Mouse (Mus musculus) brain, embryonic 14.5 days (tissue): ENCODE measurements around the gene Pid1. TPM values are rescaled to one million over a fixed set of nuclear protein-coding genes. Genes with fewer than 3 reads are reported as not detected.

ENCODE experiments used
- DNase-seq: peaks from one replicate; pipeline ENCODE4 v3.0.0-alpha.2; 2011; ENCODE audit warnings: low read depth
- CTCF ChIP-seq: fragments of 200-500 bp; IDR thresholded peaks from 2 replicates; pipeline ENCODE4 v1.5.1; 2012; ENCODE audit warnings: inconsistent platforms, mild to moderate bottlenecking, moderate library complexity, borderline replicate concordance; ENCODE audit not compliant: insufficient read depth, insufficient read length; ENCODE audit errors: extremely low read depth
- POLR2A ChIP-seq: fragments of 200-500 bp; IDR thresholded peaks from 2 replicates; pipeline ENCODE4 v1.6.1; 2012; ENCODE audit warnings: mild to moderate bottlenecking, inconsistent platforms, borderline replicate concordance; ENCODE audit not compliant: poor library complexity, insufficient read depth, insufficient read length, severe bottlenecking; ENCODE audit errors: extremely low read depth
- polyA plus RNA-seq: library from polyadenylated mRNA; depleted of rRNA; stranded (reverse); fragments of >200 nt; gene quantifications from 2 replicates; pipeline ENCODE4 v1.2.3, GENCODE M21; 2012

Pid1 gene
- polyA plus RNA-seq, 1 experiment = 49.9 TPM

DNA sequence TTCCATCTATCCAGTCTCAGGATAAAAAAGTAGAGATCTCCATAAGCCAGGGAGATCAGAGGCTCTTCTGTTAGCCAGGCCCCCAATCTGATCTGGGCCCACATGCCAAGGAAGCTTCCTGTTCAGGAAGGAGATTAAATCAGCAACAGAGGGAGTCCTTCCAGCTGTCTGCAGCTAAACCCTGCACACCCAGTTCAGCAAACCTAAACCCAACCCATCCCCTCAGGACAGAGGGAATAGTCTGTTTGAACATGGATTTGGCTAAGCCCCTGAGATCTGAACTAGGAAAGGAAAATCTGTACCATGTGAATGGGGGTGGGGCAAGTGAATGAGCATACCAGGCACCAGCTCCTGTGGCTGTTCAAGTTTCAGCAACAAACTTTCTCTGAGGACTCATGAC, 266.6 kb downstream of the Pid1 start:
- TF ChIP-seq POLR2A (no peak), CTCF (no peak)
- DNase-seq = no peak

DNA sequence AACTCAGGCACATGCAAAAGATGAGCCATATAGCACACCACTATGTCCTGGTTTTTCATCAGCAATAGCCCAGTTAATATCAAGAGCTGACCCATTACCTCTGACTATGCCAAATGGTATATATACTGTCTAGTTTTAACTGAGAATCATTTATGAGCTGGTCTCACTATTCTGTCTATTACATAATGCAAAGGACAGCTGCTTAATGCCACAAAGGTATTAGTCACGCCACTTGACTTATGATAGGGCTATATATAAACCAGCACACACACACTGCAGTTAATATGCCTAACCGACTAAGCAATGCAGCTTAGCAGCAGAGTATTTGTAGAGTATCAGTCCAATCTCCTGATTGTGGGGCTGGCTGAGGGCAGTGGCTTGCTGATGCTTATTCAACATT, 270.7 kb downstream of the Pid1 start:
- DNase-seq = no peak
- TF ChIP-seq POLR2A (no peak), CTCF (no peak)

DNA sequence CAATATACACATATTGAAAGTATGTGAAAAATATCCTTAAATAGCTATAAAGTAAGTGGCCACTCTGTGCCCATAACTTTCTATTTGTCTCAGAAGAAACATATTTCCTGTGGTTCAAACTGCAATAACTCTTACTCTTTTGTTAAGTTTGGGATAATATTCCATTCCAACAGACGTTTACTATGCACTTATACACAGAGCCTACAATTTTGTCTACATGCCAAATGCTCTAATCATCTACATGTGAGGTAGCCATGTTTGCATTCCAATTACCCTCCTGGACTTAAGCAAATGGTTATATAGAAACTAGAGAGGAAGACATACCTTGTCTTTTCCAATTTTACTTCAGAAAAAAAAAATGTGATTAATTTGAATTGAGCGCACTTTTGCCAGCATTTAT, 274.3 kb downstream of the Pid1 start:
- no peak for TF ChIP-seq POLR2A
- TF ChIP-seq CTCF = no peak
- DNase-seq = no peak

DNA sequence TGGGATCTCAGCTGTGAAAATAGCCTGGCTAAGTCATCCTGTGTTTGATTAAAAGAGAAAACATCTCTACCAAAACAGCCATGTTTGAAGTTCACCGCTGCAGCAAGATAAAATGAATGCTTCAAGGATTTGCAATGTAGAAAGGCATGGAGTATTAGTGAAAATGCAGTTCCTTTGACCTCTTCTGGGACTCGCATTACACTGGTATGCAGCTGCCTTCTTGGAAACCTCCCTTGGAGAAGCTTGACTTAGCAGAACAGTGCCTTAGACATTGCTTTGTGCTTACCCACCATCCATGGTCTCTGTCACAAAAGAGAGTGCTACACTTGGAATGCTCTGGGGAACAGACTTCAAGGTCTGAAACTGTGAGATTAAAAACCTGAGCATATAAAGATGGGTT, 276.0 kb downstream of the Pid1 start:
- TF ChIP-seq POLR2A (no peak), CTCF (no peak)

DNA sequence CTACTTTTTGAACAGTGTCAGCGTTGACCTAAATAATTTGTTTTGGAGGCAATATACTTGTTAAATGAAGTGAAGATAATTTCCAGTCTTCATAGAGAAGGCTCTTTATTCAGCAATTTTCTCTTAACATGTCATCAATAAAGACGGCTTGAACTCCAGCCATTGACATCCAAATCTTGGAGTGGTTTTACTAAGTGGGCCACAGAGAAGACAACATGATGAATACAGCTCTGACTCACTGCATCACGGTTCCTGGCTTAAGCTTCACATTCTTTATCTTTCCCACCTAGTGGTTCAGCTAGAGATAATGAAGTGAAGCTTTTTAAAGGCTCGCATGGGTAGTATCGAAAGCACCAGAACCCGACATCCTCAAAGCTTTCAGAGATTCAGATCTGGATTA, 276.7 kb downstream of the Pid1 start:
- DNase-seq = peak; percentile 60
- TF ChIP-seq CTCF (no peak), POLR2A (no peak)

More for the DNA sequence above, 276.0 kb downstream of the Pid1 start:
- DNase-seq = no peak

DNA sequence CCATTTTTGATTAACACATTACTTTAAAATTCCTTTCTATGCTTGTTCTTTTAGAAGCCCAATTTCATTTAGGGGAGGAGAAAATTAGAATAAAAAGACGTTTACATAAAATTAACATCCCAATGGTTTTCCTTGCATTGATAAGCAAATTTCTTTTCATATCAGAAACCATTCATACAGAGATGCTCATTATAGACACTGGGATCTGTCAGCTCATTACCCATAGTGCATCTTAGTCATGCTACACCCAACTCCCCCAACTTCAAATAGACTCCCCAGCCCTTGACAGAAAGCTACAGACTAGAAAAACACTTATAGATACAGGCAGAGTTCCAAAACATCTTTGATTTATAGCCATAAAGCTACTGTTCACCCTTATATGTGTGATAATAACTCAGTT, 277.5 kb downstream of the Pid1 start:
- TF ChIP-seq POLR2A (no peak), CTCF (no peak)
- DNase-seq = peak; percentile 81

DNA sequence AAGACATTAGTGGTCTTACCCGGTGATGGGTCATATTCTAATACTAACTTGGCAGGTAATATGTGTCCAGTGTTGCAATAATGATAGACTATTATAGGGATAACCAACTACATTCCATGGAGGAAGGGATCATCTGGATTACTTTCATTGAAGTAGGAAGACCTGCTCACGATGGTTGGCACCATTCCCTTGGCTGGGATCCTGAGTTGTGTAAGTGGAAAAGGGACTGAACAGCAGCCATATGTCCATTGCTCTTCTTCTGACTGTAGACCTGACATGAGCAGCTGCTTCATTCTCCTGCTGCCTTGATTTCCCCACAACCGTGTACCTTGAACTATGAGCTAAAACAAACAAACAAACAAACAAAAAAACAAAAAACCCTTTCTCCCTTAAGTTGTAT, 278.6 kb downstream of the Pid1 start:
- TF ChIP-seq CTCF (no peak), POLR2A (no peak)
- DNase-seq = no peak

DNA sequence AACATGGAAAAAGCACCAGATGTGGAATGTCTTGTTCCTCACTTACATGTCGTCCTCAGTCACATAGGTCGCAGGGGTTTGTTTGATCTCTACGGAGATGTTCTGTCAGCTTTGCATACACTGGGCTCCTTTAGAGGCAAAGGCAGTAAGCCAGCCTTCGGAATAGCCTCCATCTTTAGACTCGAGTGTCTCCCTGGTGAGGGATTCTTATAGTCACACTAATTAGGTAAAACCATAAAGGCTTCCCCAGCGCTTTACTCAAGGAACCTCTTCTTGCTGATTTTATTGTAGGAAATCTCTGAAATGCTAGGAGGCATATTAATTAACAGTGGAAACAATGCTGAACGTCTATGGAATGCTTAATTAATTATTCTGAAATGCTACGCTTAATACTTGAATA, 284.4 kb downstream of the Pid1 start:
- no peak for TF ChIP-seq CTCF
- no peak for TF ChIP-seq POLR2A
- peak; percentile 51 for DNase-seq

DNA sequence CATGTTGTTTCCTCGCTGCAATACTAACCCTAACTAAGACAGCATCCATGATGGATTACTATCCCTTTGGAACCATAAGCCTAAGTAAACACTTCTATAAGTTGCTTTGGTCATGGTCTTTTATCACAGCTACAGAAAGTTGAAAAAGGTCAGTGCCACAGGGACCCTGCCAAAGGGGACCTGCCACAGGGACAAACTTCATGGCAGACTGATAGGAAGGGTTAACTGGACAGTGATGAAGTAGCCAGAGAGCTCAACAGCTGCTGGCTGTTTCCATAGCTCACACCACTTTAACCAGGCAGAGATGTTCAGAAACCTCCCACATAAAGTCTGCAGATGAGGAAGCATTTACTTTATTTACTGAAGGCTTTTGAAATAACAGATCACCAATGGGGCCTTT, 287.0 kb downstream of the Pid1 start:
- TF ChIP-seq POLR2A (no peak), CTCF (no peak)
- no peak for DNase-seq

DNA sequence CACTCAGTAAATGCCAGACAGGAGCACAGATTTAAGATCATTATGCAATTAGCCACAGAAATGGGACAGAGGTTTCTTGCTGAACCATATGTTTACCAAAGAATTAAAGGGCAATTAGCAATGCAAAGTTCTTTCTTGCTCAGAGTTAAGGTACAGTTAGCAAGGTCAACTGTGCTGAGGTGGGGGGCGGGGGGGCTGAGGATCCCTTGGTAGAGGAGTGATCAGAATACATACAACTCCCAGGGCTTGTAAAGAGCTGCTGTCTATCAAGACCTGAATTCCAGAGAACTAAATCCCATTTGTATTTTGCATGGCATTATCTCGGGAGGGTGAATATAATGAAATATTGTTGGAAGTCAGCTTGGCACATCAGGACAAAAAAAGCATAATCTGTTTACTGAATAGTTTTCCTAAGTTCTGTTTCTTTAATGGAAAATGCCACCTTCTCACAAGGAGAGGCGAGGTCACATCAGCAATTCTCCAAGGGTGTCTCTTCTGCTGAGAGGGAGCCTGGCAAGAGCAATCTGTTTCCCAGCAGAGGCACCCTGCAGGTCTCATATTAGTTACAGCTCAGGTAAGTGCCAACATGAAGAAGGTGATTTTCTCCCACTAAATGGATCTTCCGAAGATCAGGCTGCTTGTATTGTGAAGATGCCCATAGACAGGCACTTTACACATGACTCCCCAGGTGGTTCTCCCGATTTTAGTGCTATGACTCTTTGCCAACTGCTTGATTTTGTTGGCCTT, 306.9 kb downstream of the Pid1 start:
- DNase-seq = peak; percentile 49
- no peak for TF ChIP-seq CTCF
- TF ChIP-seq POLR2A = no peak

DNA sequence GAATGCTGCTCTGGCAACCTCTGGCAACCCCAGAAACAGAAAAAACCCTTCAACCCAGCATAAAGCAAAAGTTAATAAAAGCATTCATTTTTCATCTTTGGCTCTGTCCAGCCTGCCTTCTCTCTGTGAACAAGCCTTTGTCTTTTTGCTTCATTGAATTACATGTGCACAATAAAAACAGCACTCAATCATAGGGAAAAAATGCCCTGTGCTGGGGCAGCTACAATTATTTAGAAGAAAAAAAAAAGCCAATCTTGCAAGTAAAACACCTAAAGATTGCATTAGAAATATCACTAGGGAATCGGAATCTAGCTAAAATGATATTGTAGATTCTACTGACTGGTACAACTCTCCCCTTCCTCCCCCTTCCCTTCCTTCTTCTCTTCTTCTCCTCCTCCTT, 307.7 kb downstream of the Pid1 start:
- TF ChIP-seq CTCF (no peak), POLR2A (no peak)
- no peak for DNase-seq

DNA sequence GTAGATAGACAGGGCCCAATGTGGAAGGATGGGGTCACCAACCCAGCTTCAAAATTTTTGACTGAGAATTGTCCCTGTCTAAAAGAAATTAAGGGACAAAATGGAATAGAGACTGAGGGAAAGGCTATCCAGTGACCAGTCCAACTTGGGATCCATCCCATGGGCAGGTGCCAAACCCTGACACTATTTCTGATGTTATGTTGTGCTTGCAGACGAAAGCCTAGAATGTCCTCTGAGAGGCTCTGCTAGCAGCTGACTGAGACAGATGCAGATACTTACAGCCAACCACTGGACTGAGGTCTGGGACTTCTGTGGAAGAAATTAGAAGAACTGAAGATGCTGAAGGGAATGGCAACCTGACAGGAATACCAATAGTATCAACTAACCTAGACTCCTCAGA, 338.2 kb downstream of the Pid1 start:
- no peak for DNase-seq
- no peak for TF ChIP-seq CTCF
- no peak for TF ChIP-seq POLR2A
